Mouse (Mus musculus) Patski (cell line): ENCODE measurements around the gene Mrln. TPM values are rescaled to one million over a fixed set of nuclear protein-coding genes. Genes with fewer than 3 reads are reported as not detected.
A peak's percentile ranks its signal among the peaks of the same experiment; 100 is the strongest.
"Not testable (repeated sequence)": the region's sequence is repeated elsewhere in the genome, so short reads cannot be mapped to it uniquely, and the experiment has no call there.

Experiments used
- ATAC-seq: fragments of 100-300 bp; one replicate; pipeline ENCODE4 v1.8.0; 2021
- CTCF ChIA-PET: fragments of 350-600 bp; sonication (Branson Sonifier 250); formaldehyde crosslinking; loops from one replicate; lab custom pipeline; 2022; ENCODE audit warnings: inconsistent platforms; lab: Charles Lee
- POLR2A ChIA-PET: fragments of 350-600 bp; sonication (Branson Sonifier 250); formaldehyde crosslinking; loops from one replicate; lab custom pipeline; 2022; ENCODE audit warnings: antibody characterized with exemption, inconsistent platforms; lab: Charles Lee
- DNase-seq: peaks from one replicate; pipeline ENCODE4 v3.0.0-alpha.2; 2011; ENCODE audit warnings: low read depth, low spot score
- H3K27me3 ChIP-seq: fragments of 371-371 bp; one replicate; pipeline ENCODE4 v1.5.1; 2021
- CTCF ChIP-seq: fragments of 100-300 bp; IDR thresholded peaks from one replicate; pipeline ENCODE4 v1.5.1; 2021
- in situ Hi-C: fragments of 300-500 bp; cut with MboI; formaldehyde crosslinking; loops from 3 replicates; pipeline ENCODE4 v1.11.1; 2018; ENCODE audit warnings: low pct_unique_long_range_greater_than_20kb, mixed read lengths
- polyA plus RNA-seq: library from polyadenylated mRNA; unstranded; gene quantifications from one replicate; pipeline ENCODE4 v1.2.3, GENCODE M21; 2021

Gene Mrln
- polyA plus RNA-seq, 1 experiment from 2014 or later: not detected

DNA sequence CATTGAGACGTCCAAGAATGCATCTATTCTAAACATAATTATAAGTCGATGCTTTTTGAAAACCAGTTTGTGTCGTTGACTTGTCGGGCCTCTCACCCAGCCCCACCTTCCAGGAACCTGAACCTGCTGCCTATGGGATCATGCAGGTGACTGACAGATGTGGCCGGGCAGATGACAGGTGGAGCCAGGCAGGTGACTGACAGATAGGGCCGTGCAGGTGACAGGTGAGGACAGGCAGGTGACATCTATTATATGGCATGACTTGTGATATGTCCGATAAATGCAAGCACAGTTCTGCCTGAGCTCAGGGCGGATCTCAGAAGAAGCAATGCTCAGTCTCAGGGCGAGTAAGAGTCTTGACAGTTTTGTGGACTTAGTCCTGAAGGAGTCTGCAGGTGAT is 6.8 kb downstream of the Mrln start:
- in situ Hi-C loops: no loop called here
- no peak for TF ChIP-seq CTCF
- ChIA-PET POLR2A (no interaction called here), CTCF (no interaction called here)
- H3K27me3 ChIP-seq: no peaks in the 10 kb centered on the region
- DNase-seq: no peak
- no peak for ATAC-seq

DNA sequence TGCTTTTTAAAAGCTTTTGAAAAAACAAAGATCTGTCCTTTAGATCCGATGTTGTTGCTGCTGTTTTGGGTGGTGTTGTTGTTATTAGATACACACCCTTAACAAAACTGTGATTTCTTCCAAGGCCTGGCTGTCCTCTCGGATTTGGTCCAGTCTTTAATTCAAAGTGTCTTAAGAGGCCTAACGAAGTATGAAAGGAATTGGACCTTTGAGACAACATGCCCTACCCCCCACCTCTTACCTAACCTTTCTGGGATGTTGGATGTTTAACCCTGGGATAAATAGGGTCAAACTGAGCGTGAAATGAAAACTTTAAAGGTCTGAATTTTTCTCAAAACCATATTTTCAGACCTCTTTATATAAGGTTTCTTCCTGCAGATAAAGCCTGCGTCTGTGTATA is 16.5 kb downstream of the Mrln start:
- POLR2A ChIA-PET: no interaction called here
- no peak for DNase-seq
- peaks cover 6% of the 10 kb centered on the region for H3K27me3 ChIP-seq
- in situ Hi-C loops: no loop called here
- TF ChIP-seq CTCF: no peak
- CTCF ChIA-PET: no interaction called here
- ATAC-seq: no peak

DNA sequence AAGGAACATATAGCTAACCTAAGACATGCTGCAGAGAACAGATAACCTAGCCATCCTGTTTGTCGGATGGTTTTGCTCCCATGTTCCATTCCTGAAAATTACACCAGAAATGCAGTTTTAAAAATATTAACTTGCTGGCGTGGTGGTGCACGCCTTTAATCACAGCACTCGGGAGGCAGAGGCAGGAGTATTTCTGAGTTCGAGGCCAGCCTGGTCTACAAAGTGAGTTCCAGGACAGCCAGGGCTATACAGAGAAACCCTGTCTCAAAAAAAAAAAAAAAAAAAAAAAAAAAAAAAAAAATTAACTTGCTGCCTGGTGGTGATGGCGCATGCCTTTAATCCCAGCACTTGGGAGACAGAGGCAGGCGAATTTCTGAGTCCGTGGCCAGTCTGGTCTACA is 17.8 kb downstream of the Mrln start:
- CTCF ChIA-PET, ATAC-seq, DNase-seq, POLR2A ChIA-PET, in situ Hi-C loops: not testable (repeated sequence)
- peaks cover 12% of the 10 kb centered on the region for H3K27me3 ChIP-seq

DNA sequence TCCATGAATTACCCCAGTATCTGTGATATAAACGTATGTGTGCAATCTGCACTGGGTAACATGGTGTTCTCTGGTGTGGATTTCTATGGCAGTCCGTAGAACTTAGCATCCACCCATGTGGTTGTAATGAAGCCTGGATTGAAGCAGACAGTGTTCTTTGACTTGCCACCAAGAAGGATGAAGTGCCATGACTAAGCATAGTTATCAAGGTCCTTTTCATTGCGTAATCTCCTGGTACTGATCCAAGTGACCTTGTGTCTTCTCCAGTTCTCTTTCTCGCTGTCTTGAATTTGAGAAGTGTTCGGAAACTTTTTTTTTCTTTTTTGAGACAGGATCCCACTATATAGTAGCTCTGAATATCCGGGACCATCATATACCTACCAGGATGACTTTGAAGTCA is 20.1 kb downstream of the Mrln start:
- in situ Hi-C loops: no loop called here
- ChIA-PET CTCF (no interaction called here), POLR2A (no interaction called here)
- ATAC-seq (no peak), DNase-seq (no peak)
- TF ChIP-seq CTCF: no peak
- H3K27me3 ChIP-seq: peaks cover 11% of the 10 kb centered on the region

DNA sequence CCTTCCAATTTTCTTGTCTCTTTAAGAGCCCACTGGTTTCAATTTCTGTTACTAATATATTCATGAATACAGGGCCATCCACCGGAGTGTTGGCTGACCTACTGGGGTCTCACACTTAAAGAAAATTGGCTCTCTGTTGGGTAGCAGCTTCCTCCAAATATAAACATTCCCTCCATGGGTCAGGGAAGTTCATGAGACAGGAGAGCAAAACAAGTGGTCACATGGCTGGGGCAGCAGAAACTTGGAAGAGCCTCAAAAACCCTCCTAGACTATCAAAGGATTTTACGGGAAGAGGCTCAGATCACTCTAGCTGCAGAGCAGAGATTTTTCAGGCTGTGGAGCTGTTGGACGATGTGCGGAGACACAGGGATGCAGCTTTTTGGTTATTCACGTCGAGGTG is 21.3 kb downstream of the Mrln start:
- in situ Hi-C loops: no loop called here
- no peak for DNase-seq
- no peak for TF ChIP-seq CTCF
- POLR2A ChIA-PET: no interaction called here
- CTCF ChIA-PET: interaction anchor here (0.7 kb wide), 1 partner anchor 15 kb away, joined by 3 read pairs; no protein-coding TSS in a partner anchor
- H3K27me3 ChIP-seq: peaks cover 11% of the 10 kb centered on the region
- no peak for ATAC-seq

DNA sequence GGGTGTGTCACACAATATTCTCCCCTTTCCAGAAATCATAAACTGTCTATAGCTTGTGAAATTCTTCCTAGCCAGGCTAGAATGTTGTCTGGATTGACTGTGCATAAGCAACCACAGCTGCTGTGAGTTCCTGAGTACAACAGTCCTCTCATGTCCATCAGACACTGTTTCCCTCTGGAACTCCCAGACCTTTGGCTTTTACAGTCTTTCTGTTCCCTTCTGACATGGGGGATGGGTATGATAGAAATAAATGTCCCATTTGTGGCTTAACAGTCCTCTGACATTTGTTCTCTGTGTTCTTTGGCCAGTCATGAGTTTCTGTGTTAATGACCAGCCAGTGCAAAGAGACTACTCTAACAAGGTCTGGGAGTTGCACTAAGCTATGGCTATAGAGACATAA is 22.1 kb downstream of the Mrln start:
- no peak for ATAC-seq
- ChIA-PET CTCF (no interaction called here), POLR2A (no interaction called here)
- no peak for DNase-seq
- peaks cover 11% of the 10 kb centered on the region for H3K27me3 ChIP-seq
- in situ Hi-C loops: no loop called here
- TF ChIP-seq CTCF: no peak

DNA sequence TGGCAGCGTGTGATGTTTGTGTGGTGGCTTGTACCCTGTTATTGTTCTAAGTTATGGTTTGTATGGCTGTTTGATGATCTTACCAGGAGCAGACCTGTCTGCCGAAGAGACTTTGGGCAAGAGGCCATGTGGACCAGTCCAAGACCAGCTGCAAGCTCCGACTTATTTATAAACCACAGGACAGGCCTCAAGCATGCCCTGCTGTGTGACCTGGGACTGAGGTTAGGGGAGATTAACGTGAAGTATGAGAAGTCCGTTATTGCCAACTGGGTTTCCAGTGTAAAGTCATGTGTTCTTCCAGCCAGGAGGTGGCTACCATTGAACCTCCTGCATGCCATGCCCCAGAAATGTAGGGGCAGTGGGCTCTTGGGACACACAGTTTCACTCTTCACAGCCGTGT is 25.9 kb downstream of the Mrln start:
- H3K27me3 ChIP-seq: peaks cover 17% of the 10 kb centered on the region
- no peak for ATAC-seq
- no peak for DNase-seq
- ChIA-PET POLR2A (no interaction called here), CTCF (no interaction called here)
- no peak for TF ChIP-seq CTCF
- in situ Hi-C loops: no loop called here

DNA sequence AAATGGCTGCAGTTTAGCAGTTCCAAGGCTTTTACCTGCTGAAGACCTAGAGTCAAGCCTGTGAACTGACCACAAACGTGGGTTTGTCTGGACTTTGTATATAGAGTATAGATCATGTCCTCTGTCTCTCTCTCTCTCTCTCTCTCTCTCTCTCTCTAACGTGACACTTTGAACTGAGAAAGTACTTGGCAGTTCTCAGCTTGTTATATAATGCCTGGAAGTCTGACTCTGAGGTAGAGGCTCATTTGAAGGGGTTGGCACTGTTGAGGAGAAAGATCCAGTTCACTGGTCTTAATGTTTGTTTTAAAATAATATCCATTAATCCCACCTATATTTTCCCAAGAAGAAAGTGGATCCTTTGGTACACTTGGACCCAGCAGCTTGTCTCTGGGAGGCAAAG is 33.5 kb downstream of the Mrln start:
- no peak for TF ChIP-seq CTCF
- in situ Hi-C loops: loop anchor here (5.0 kb wide), 1 partner anchor 44 kb away; no protein-coding TSS in a partner anchor
- POLR2A ChIA-PET: no interaction called here
- CTCF ChIA-PET: no interaction called here
- H3K27me3 ChIP-seq: peaks cover 10% of the 10 kb centered on the region
- DNase-seq (no peak), ATAC-seq (no peak)

DNA sequence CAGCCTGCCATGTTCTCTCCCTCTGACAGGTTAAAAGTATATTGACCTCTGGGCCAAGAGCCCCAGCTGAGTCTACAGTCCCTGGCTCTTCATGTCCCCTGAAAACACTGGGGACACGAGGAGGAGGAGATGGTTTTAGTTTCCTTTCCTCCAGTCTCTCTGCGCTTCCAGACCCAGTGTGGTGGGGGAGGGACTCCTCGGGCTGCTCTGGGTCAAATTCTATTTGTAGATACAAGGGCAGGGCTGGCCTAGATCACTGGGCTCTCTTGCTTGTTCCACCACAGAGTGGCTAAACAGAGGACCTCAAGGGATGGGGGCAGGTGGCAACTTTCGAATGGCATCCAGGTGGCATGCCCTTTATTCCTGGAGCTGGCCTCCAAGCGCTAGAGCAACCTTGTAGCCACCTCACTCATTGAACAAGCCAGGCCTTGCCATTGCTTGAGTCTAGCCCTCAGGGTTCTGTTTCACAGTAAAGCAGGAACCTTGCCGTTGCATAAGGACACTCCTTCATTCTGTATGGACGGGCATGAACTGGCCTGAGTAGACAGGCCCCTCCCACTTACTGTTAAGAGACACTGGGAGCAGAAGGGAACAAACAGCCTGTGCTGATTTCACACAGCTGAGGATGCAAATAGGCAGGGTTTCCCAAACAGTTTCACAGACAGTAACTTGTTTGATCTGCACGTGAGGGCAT is 38.4 kb downstream of the Mrln start:
- in situ Hi-C loops: no loop called here
- ChIA-PET POLR2A (no interaction called here), CTCF (interaction anchor here (0.7 to 1.3 kb wide), 3 partner anchors 10 to 54 kb away, joined by 3 read pairs; no protein-coding TSS in a partner anchor)
- DNase-seq: no peak
- ATAC-seq: no peak
- no peak for TF ChIP-seq CTCF
- peaks cover 19% of the 10 kb centered on the region for H3K27me3 ChIP-seq

DNA sequence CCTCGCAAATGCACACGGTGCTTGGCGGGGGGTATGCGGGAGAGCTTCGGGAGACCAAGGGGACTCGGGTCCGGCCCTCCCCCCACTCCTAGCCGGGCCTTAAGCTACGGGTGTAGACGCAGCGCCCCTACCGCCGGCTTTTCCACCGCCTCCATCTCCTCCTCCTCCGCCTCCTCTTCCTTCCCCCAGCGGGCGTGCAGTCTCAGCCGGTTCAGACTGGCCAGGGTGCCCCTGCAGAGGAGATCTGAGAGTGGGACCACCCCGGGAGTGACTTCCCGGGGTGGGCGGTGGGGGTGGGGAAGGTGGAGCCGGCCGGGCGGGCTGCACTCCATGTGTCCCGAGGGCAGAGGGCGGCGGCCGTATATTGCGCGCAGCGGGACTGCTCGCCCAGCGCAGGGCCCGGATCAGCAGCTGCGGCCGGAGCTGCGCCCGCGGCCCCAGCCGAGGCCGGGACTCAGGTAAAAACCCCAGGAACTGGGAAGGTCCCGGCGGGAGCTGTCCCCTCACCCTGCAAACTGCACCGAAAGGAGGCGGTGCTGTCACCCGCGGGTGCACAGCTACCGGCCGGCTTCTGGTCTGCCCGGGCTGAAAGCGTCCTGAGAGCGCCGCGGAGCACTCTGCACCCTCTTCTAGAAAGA is 40.6 kb downstream of the Mrln start, which contains the start of gene Slc16a9:
Gene Slc16a9 (plus strand): TSS at position 180 of the 638 bp plus-strand sequence.
- peak; percentile 63 for TF ChIP-seq CTCF
- in situ Hi-C loops: no loop called here
- CTCF ChIA-PET: interaction anchor here (0.9 to 1.8 kb wide), 3 partner anchors 11 to 64 kb away, joined by 3 read pairs; no protein-coding TSS in a partner anchor
- ATAC-seq (peak; percentile 64), DNase-seq (no peak)
- H3K27me3 ChIP-seq: peaks cover 19% of the 10 kb centered on the region
- POLR2A ChIA-PET: no interaction called here

DNA sequence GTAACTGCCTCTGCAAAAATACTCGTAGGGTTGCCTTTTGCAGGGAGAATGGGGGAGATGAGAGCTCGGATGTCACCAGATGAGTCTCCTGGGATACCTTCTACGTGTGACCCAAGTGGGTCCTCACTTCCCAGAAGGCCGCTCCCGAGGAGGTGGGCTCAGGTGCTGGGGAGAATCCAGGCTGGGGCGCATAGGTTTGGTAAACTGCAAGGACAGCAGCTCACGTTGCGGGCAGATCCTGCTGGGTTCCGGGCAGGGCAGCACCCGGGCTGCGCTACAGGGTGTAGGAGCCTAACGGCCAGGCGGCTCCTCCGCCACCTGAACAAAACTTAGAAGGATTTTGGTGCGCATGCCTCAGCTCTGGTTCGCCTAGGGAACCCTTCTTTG is 41.1 kb downstream of the Mrln start:
- no peak for TF ChIP-seq CTCF
- CTCF ChIA-PET: interaction anchor here (0.9 to 1.8 kb wide), 2 partner anchors 50 to 65 kb away, joined by 3 read pairs; no protein-coding TSS in a partner anchor
- in situ Hi-C loops: no loop called here
- DNase-seq (no peak), ATAC-seq (no peak)
- peaks cover 19% of the 10 kb centered on the region for H3K27me3 ChIP-seq
- POLR2A ChIA-PET: no interaction called here
